Mouse (Mus musculus): ENCODE measurements around the gene Defa23.
"Not testable (repeated sequence)": the region's sequence is repeated elsewhere in the genome, so short reads cannot be mapped to it uniquely, and the experiment has no call there.

Defa23 gene

GRCm38 (mm10) chr8:21054747-21055146 is at the start of gene Defa23:
TSS of gene Defa23 (plus strand) at chr8:21055047.
- not testable (repeated sequence) for DNase-seq

DNA sequence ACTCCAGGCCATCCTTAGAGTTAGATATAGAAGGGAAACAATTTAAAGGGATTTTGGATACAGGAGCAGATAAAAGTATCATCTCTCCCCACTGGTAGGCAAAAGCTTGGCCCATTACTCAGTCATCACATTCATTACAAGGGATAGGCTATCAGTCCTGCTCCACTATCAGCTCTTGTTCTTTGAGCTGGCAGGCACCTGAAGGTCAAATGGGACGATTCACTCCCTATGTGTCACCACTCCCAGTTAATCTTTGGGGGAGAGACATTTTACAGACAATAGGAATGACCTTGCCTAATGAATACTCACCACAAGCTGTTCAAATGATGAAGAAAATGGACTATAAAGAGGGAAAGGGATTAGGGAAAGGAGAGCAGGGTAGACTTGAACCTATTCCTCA is 48.0 kb upstream of the Defa23 start:
- DNase-seq = no peak

DNA sequence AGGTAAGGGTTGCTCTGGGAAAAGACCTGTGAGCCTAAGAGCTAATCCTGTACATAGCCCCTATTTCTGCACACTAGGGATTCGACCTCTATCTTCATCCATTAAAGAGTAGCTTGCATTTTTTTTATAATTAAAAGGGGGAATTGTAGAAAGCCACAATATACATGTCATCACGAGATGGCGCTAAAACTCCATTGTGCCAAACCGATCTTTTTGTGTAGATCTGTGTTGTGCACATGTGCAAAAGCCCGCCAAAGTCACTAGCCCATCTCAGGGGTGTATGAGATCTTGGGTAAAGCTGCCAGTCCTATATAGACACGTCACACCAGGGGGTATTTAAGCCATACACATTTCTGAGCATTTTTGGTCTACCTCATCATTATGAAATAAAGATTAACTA is 46.3 kb upstream of the Defa23 start:
- DNase-seq = peak; percentile 5

- DNase-seq = not testable (repeated sequence)
These were observed 44.3 kb upstream of the Defa23 start for GRCm38 (mm10) chr8:21010548-21010947.

- DNase-seq = not testable (repeated sequence)
These were observed 29.6 kb upstream of the Defa23 start, which contains the start of gene Defa21 for GRCm38 (mm10) chr8:21025245-21025644. TSS of gene Defa21 (plus strand) at chr8:21025545.

DNA sequence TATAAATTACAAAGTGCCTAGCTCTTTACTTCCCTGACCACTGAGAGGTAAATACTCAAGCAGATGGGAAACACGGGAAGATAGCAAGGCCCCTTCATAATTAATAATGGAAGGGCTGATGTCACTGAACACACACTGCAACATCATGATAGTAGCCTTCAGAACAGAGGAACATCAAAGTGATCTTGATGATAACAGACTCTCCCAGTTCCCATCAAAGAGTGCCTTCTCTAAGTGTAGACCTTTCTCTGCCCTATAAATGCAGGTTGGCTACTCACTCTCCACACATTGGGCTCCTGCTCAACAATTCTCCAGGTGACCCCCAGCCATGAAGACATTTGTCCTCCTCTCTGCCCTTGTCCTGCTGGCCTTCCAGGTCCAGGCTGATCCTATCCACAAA is 9.9 kb downstream of the Defa23 start, which contains the start of gene Defa35:
TSS of gene Defa35 (plus strand) at position 301 of the 400 bp plus-strand sequence.
- DNase-seq = not testable (repeated sequence)

GRCm38 (mm10) chr8:21084142-21084541 is 29.3 kb downstream of the Defa23 start, which contains the start of gene Defa25:
TSS of gene Defa25 (plus strand) at chr8:21084442.
- DNase-seq = not testable (repeated sequence)

DNA sequence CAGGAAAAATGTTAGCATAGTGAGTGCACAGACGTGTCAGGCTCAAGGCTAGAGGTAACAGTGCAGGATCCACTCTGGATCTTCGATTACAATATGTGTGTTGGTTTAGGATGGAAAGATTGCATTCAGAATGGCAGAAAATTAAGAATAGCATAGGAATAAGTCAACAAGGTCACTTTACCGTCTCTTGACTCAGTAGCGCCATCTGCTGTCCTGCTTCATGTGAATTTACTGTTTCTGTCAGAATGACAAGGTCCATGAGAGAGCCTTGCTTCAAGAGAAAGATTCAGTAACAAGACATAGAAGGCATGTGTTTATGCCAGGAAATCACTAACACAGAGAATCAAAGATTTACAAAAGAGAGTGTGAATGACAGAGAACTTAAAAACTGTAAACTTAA is 38.3 kb downstream of the Defa23 start:
- DNase-seq = no peak

DNA sequence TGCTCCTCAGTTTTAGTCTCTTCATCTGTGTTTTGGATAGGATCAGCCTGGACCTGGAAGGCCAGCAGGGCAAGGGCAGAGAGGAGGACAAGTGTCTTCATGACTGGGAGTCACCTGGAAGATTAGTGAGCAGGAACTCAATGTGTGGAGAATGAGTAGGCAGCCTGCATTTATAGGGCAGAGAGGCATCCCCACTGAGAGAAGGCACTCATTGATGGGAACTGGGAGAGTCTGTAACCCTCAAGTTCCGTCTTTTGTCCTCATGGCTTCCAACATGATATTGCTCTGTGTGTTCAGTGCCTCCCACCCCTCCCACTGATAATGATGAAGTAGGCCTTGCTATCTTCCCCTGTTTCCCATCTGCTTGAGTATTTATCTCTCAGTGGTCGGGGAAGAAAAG is 41.1 kb downstream of the Defa23 start, which contains the start of gene Gm14851:
TSS of gene Gm14851 (minus strand) at position 101 of the 400 bp plus-strand sequence.
- DNase-seq = not testable (repeated sequence)

All from right cerebral cortex, adult 18-20 months (tissue).